ENCODE assay signal across 11 mouse cellular contexts in the genomic region with DNA sequence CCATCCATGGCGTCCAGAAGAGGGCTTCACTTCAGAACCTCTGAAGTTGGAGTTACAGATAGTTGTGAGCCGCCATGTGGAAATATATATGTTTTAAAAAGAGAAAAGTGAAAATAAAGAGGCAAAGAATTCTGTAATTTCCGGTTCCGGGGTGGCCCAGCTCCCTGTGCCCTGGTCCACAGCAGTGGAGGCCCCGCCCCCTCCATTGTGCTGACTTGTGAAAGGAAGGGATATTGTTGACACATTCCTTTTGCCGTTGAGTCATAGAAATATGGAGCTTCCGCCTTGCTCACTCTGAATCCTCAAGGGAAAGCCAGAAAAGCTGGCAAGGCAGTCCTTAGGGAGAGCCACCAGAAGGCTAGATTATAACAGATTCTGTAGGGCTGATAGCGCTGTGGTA. TPM values are rescaled to one million over a fixed set of nuclear protein-coding genes. Genes with fewer than 3 reads are reported as not detected.
A peak's percentile ranks its signal among the peaks of the same experiment; 100 is the strongest.
DNase-seq lines count a peak whose midpoint lies in the region; ATAC-seq and TF ChIP-seq lines count a peak whose summit lies in the region.
"Had no signal": no experiment of that assay in that cellular context is flagged by ENCODE, and none has a peak within 500 bp of the region (broad histone marks: within the 10 kb centered on the region; RNA-seq: fewer than 3 reads in every experiment).

No protein-coding gene starts in this region.

- H3K4me3 ChIP-seq in heart, embryonic 10.5 days, result no peak overlapping the region
- no peak overlapping the region for H3K4me3 ChIP-seq in cerebellum, adult 2 months (replicated peaks; ENCODE audit: insufficient read depth, low read depth, low read length)
- H3K4me3 ChIP-seq: limb, embryonic 10.5 days had no signal

- TF ChIP-seq POLR2A in cerebellum, adult 2 months (IDR thresholded peaks at IDR 0.05; ENCODE audit: borderline replicate concordance, insufficient read depth, low read length), result no peak

- H3K36me3 ChIP-seq in heart, embryonic 10.5 days, result no peaks in the 10 kb centered on the region
- H3K36me3 ChIP-seq: limb, embryonic 10.5 days had no signal

- no peak for TF ChIP-seq CTCF in cerebellum, adult 2 months (IDR thresholded peaks at IDR 0.05; ENCODE audit: borderline replicate concordance, insufficient read depth, low read depth, low read length)

- no peaks in the 10 kb centered on the region for H3K9me3 ChIP-seq in heart, embryonic 10.5 days
- H3K9me3 ChIP-seq: limb, embryonic 10.5 days had no signal

- 73% methylated on average over 8 of the region's 8 CpGs for WGBS in heart, embryonic 10.5 days
- WGBS in cerebellum, adult 2 months, result 78% methylated on average over 8 of the region's 8 CpGs

- 0 out of 2 replicates have a peak, but pooled peaks cover 4% of the 10 kb centered on the region for H3K4me1 ChIP-seq in heart, embryonic 10.5 days
- H3K4me1 ChIP-seq in cerebellum, adult 2 months (ENCODE audit: control insufficient read depth, insufficient read depth, low read length), result no peaks in the 10 kb centered on the region
- H3K4me1 ChIP-seq: limb, embryonic 10.5 days had no signal

- DNase-seq in heart, adult 8-10 months (ENCODE audit: low spot score), result peak; percentile 25
- no peak for DNase-seq in heart, embryonic 10.5 days (ENCODE audit: low spot score)
- DNase-seq in NIH3T3 (ENCODE audit: low read depth), result peak; percentile 50
- peak; percentile 39 to 53 for DNase-seq in kidney, postnatal 25 days
- DNase-seq in cerebellum, adult 2 months, result no peak
- no peak for DNase-seq in layer of hippocampus, adult 9-10 months (ENCODE audit: low spot score)
- DNase-seq: thymus, adult 2 months had no signal

- no peak overlapping the region for H3K27ac ChIP-seq in heart, embryonic 10.5 days
- no peak overlapping the region for H3K27ac ChIP-seq in cerebellum, adult 2 months (ENCODE audit: insufficient read depth, low read length)
- H3K27ac ChIP-seq: limb, embryonic 10.5 days had no signal

- 0 out of 2 replicates have a peak, but pooled peaks have one; percentile 47 for ATAC-seq in megakaryocyte progenitor cell, adult 5-6 weeks (replicated peaks; ENCODE audit: poor library complexity)
- ATAC-seq in erythroblast, adult 5-6 weeks (replicated peaks; ENCODE audit: low FRiP score, poor library complexity, severe bottlenecking), result no peak
- ATAC-seq: midbrain, embryonic 16.5 days had no signal

- no peaks in the 10 kb centered on the region for H3K27me3 ChIP-seq in heart, embryonic 10.5 days (ENCODE audit: insufficient read depth, poor library complexity, severe bottlenecking)
- no peaks in the 10 kb centered on the region for H3K27me3 ChIP-seq in cerebellum, adult 2 months (ENCODE audit: control insufficient read depth, insufficient read depth, low read length)

RNA-seq across cellular contexts. Expression of gene Cxcr5, which starts 9.5 kb away (rescaled TPM):
- under 1 TPM in 3 of 4 experiments, not detected in 1; 0.11 to 0.72 (median 0.14) TPM for total RNA-seq in heart, adult 8-10 months (2022)
- not detected in 2 replicates for polyA plus RNA-seq in heart, embryonic 10.5 days (2016; fragmentation: Nextera tagmentation; extraction: Ambion mirVana)
- not detected in 2 replicates for total RNA-seq in megakaryocyte progenitor cell, adult 5-6 weeks (2015)
- not detected in 2 replicates for total RNA-seq in megakaryocyte progenitor cell, adult 5-6 weeks (2017)
- polyA plus RNA-seq in cerebellum, adult 2 months (2012; rRNA removed), result 0.08 and 0.20 TPM in 2 replicates
- not detected in 2 replicates for total RNA-seq in erythroblast, adult 5-6 weeks (2015; ENCODE audit: low replicate concordance)
- total RNA-seq in erythroblast, adult 5-6 weeks (2017; ENCODE audit: low replicate concordance), result not detected in 2 replicates
- polyA plus RNA-seq: limb, embryonic 10.5 days; midbrain, embryonic 16.5 days had no signal

RNA-seq across cellular contexts. Expression of gene Ddx6, which starts 52.5 kb away (rescaled TPM):
- 10 to 100 TPM; 78.5 to 93.2 (median 88.8) TPM for total RNA-seq in heart, adult 8-10 months (2022)
- polyA plus RNA-seq in heart, embryonic 10.5 days (2016; fragmentation: Nextera tagmentation; extraction: Ambion mirVana), result 12.6 and 12.7 TPM in 2 replicates
- total RNA-seq in megakaryocyte progenitor cell, adult 5-6 weeks (2015), result 65.0 and 65.9 TPM in 2 replicates
- 66.6 and 74.4 TPM in 2 replicates for total RNA-seq in megakaryocyte progenitor cell, adult 5-6 weeks (2017)
- polyA plus RNA-seq in cerebellum, adult 2 months (2012; rRNA removed), result 41.8 TPM in 2 replicates
- total RNA-seq in erythroblast, adult 5-6 weeks (2015; ENCODE audit: low replicate concordance), result 53.1 and 53.8 TPM in 2 replicates
- 109 and 114 TPM in 2 replicates for total RNA-seq in erythroblast, adult 5-6 weeks (2017; ENCODE audit: low replicate concordance)

Comparison
In these comparisons a context has a peak if more than half of its experiments do, and no peak if none do; other contexts are left out.
1. DNase-seq: peak in heart, adult 8-10 months (single experiment), NIH3T3 (single experiment) and kidney, postnatal 25 days (2 of 2); none in heart, embryonic 10.5 days (single experiment), cerebellum, adult 2 months (0 of 2) and layer of hippocampus, adult 9-10 months (single experiment).